Mouse (Mus musculus) liver, adult 2 months (tissue): Measurements from ENCODE around the gene Plekhm3. TPM values are rescaled to one million over a fixed set of nuclear protein-coding genes. Genes with fewer than 3 reads are reported as not detected.

Experiments used
- DNase-seq: peaks from one replicate; pipeline ENCODE4 v3.0.0-alpha.2; 2011; ENCODE audit warnings: low read depth, low spot score; ENCODE audit errors: extremely low read depth
- H3K27ac ChIP-seq: fragments of 200-500 bp; replicated peaks from 2 replicates; pipeline ENCODE4 v1.5.1; 2012; ENCODE audit warnings: low read depth, mild to moderate bottlenecking, control low read depth, inconsistent platforms, low read length; ENCODE audit not compliant: insufficient read depth
- H3K27me3 ChIP-seq: fragments of 200-500 bp; 2 replicates; pipeline ENCODE4 v1.6.1; 2012; ENCODE audit warnings: mild to moderate bottlenecking, moderate library complexity, low read length, inconsistent platforms; ENCODE audit not compliant: control insufficient read depth, insufficient read depth
- H3K36me3 ChIP-seq: fragments of 200-500 bp; 2 replicates; pipeline ENCODE4 v1.6.1; 2012; ENCODE audit warnings: low read length, inconsistent platforms; ENCODE audit not compliant: control insufficient read depth, insufficient read depth
- H3K4me1 ChIP-seq: fragments of 200-500 bp; 2 replicates; pipeline ENCODE4 v1.6.1; 2011; ENCODE audit warnings: low read length; ENCODE audit not compliant: control insufficient read depth, insufficient read depth
- H3K4me3 ChIP-seq: fragments of 200-500 bp; 2 replicates; pipeline ENCODE4 v1.5.1; 2011; ENCODE audit warnings: low read depth, mild to moderate bottlenecking, control low read depth, low read length, moderate library complexity; ENCODE audit not compliant: insufficient read depth
- H3K79me2 ChIP-seq: fragments of 200-500 bp; 2 replicates; pipeline ENCODE4 v1.6.1; 2012; ENCODE audit warnings: inconsistent platforms, mild to moderate bottlenecking, low read length, moderate library complexity; ENCODE audit not compliant: control insufficient read depth, insufficient read depth
- H3K9ac ChIP-seq: fragments of 200-500 bp; 2 replicates; pipeline ENCODE4 v1.6.1; 2012; ENCODE audit warnings: low read depth, mild to moderate bottlenecking, control low read depth, inconsistent platforms, low read length
- CTCF ChIP-seq: fragments of 200-500 bp; IDR thresholded peaks from 2 replicates; pipeline ENCODE4 v1.5.1; 2011; ENCODE audit warnings: low read depth, low read length, control low read depth
- POLR2A ChIP-seq: fragments of 200-500 bp; IDR thresholded peaks from 2 replicates; pipeline ENCODE4 v1.6.1; 2011; ENCODE audit warnings: low read length, control low read depth; ENCODE audit not compliant: insufficient read depth; ENCODE audit errors: extremely low read depth
- WGBS: fragments of 180-500 bp; shearing (Covaris S2); methylation state at CpG from one replicate; pipeline ENCODE4 v1.1.7; 2018; 5-methylcytosine and 5-hydroxymethylcytosine counted together
- polyA plus RNA-seq: library from polyadenylated mRNA; depleted of rRNA; stranded (reverse); fragments of >200 nt; gene quantifications from 2 replicates; pipeline ENCODE4 v1.2.3, GENCODE M21; 2012
- total RNA-seq: library from RNA; depleted of rRNA; stranded (reverse); fragments of >200 nt; gene quantifications from 2 replicates; pipeline ENCODE4 v1.2.3, GENCODE M21; 2014

Plekhm3 gene
- total and polyA plus RNA-seq, 2 experiments: 0.73 to 2.8 TPM

GRCm38 (mm10) chr1:64754658-64755057 is 202.0 kb downstream of the Plekhm3 start:
- peak overlapping the region; percentile 67 for H3K27ac ChIP-seq
- peak; percentile 91 for DNase-seq
- no peaks in the 10 kb centered on the region for H3K27me3 ChIP-seq
- no peaks in the 10 kb centered on the region for H3K36me3 ChIP-seq
- H3K4me3 ChIP-seq: no peak overlapping the region
- H3K9ac ChIP-seq: no peak overlapping the region
- TF ChIP-seq POLR2A (no peak), CTCF (no peak)
- H3K4me1 ChIP-seq: peaks cover 24% of the 10 kb centered on the region
- 34% methylated on average over 5 of the region's 5 CpGs for WGBS
- no peaks in the 10 kb centered on the region for H3K79me2 ChIP-seq

- 54% methylated on average over 7 of the region's 7 CpGs for WGBS
- H3K4me1 ChIP-seq: peaks cover 24% of the 10 kb centered on the region
- DNase-seq: peak; percentile 77
Measured at GRCm38 (mm10) chr1:64753668-64754067, 203.0 kb downstream of the Plekhm3 start.

GRCm38 (mm10) chr1:64753109-64753508 is 203.5 kb downstream of the Plekhm3 start:
- Histone ChIP-seq H3K27me3 (no peaks in the 10 kb centered on the region), H3K4me3 (no peak overlapping the region), H3K36me3 (no peaks in the 10 kb centered on the region), H3K9ac (no peak overlapping the region), H3K4me1 (peaks cover 24% of the 10 kb centered on the region), H3K79me2 (no peaks in the 10 kb centered on the region), H3K27ac (peak overlapping the region; percentile 62)
- WGBS: 54% methylated on average over 8 of the region's 8 CpGs
- DNase-seq: peak; percentile 90
- TF ChIP-seq POLR2A (no peak), CTCF (no peak)

More at GRCm38 (mm10) chr1:64753668-64754067, 203.0 kb downstream of the Plekhm3 start:
- no peaks in the 10 kb centered on the region for H3K27me3 ChIP-seq
- no peak overlapping the region for H3K4me3 ChIP-seq
- TF ChIP-seq POLR2A: no peak
- no peak for TF ChIP-seq CTCF
- H3K9ac ChIP-seq: no peak overlapping the region
- no peaks in the 10 kb centered on the region for H3K79me2 ChIP-seq
- H3K36me3 ChIP-seq: no peaks in the 10 kb centered on the region
- H3K27ac ChIP-seq: peak overlapping the region; percentile 62

- no peak for DNase-seq
Measured at GRCm38 (mm10) chr1:64744616-64745015, 212.0 kb downstream of the Plekhm3 start.

GRCm38 (mm10) chr1:64742741-64743408 is 213.7 kb downstream of the Plekhm3 start:
- 31% methylated on average over 18 of the region's 18 CpGs for WGBS
- peaks cover 6% of the 10 kb centered on the region; the same call in 1 of the 2 replicates for H3K4me1 ChIP-seq
- peak overlapping the region; percentile 49 for H3K9ac ChIP-seq
- H3K27me3 ChIP-seq: no peaks in the 10 kb centered on the region
- no peak for TF ChIP-seq CTCF
- no peak for TF ChIP-seq POLR2A
- H3K36me3 ChIP-seq: no peaks in the 10 kb centered on the region
- H3K27ac ChIP-seq: peak overlapping the region; percentile 46; the same call in 1 of the 2 replicates
- H3K4me3 ChIP-seq: peak overlapping the region; percentile 31
- H3K79me2 ChIP-seq: no peaks in the 10 kb centered on the region
- peak; percentile 88 for DNase-seq

More at GRCm38 (mm10) chr1:64744616-64745015, 212.0 kb downstream of the Plekhm3 start:
- Histone ChIP-seq H3K27ac (no peak overlapping the region), H3K4me1 (peaks cover 1% of the 10 kb centered on the region; the same call in 1 of the 2 replicates), H3K27me3 (no peaks in the 10 kb centered on the region), H3K4me3 (no peak overlapping the region), H3K36me3 (no peaks in the 10 kb centered on the region), H3K79me2 (no peaks in the 10 kb centered on the region), H3K9ac (no peak overlapping the region)
- no peak for TF ChIP-seq POLR2A
- no peak for TF ChIP-seq CTCF

GRCm38 (mm10) chr1:64738661-64739082 is 218.0 kb downstream of the Plekhm3 start:
- Histone ChIP-seq H3K4me3 (peak overlapping the region; percentile 46), H3K79me2 (peaks cover 15% of the 10 kb centered on the region), H3K27me3 (no peaks in the 10 kb centered on the region), H3K9ac (peak overlapping the region; percentile 53), H3K4me1 (peaks cover 13% of the 10 kb centered on the region), H3K27ac (peak overlapping the region; percentile 86), H3K36me3 (no peaks in the 10 kb centered on the region)
- WGBS: under 1% methylated on average over 14 of the region's 14 CpGs
- TF ChIP-seq CTCF (peak; percentile 34), POLR2A (no peak)
- peak; percentile 71 for DNase-seq
